Mouse (Mus musculus): ENCODE data around the gene Map1s.

The Map1s gene

DNA sequence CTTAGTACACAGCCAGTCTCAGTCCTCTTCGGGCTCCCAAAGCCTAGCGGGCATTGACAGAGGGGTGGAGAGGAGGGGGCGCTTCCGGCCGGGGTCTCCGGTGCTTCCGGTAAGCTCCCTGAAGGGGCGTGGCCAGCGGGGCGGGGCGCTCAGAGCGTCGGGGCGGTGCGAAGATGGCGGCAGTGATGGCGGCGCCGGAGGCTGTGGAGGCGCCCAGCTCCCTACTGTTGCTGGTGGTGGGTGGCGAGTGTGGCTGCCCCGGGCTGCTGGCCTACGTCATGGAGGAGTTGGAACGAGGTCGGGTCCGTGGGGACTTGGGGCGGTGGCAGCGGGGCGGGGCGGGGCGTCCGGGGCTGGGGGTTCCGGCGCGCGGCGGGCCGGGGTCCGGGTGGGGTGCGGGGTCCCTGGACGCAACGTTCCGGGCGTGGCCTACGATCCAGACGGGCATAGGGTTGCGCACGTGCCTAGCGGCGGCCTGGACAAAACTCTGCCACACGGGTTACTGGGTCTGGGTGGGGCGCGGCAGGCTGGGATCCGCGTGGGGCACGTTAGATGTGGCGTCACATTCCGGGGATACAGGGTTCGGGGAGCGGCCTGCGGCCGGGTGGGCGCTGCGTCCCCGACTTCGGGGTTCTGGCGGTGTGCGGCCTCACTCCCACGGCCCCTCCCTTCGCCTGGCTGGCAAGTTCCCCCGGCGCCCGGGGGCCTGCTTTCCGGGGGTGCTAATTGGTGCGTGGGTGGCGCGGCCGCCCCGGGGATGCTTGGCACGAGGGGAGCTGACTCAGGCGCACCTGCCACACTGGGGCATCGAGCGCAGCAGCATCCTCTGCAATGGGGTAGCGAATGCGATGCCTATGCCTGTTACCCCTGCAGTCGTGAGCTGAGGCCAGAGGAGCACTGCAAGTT lies at the start of gene Map1s:
TSS of gene Map1s (plus strand) at position 102 of the 906 bp plus-strand sequence.
- DNase-seq = peak; percentile 93

- DNase-seq = no peak
Measured at GRCm38 (mm10) chr8:70856028-70856427, 49.7 kb upstream of the Map1s start.

- DNase-seq = peak; percentile 80 to 82
Measured at GRCm38 (mm10) chr8:70856541-70857197, 49.1 kb upstream of the Map1s start.

GRCm38 (mm10) chr8:70857516-70857915 lies 48.2 kb upstream of the Map1s start:
- no peak for DNase-seq

GRCm38 (mm10) chr8:70862824-70863641 lies 42.7 kb upstream of the Map1s start, which contains the start of gene Kcnn1:
Gene Kcnn1 (minus strand): TSS chr8:70863258.
- DNase-seq = no peak

DNA sequence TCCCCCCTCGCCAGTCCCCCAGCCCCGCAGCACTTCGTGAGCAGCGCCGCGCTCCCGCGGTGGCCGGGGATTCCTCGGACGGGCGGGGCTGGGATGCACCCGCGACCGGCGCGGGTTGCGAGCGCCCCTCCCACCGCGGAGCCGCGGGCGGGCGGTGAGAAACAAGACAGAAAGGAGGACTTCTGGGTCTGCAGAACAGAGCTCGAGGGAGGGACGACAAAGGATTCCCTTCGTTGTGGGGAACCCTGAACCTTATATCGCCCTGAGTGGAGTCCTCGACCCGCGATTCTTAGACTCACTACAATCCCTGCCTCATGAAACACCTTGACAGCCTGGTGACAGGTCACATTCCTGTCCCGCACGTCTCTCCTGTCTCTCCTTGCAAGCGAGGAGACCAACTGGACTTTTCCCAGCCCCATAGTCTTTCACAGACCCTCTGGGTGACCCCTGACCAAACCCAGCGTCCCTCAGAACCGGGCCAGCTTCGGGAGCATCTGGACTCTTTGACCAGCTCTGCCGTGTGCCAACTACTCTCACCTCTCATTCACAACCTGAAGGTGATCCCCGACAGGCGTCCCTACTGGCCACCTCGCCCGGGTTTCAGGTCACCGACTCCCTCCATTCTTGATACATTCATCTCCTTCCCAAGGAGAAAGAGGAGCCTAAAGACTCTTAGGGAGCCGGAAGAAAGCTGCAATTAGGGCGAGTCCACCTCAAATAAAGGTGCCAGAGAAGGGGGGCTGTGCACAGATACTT lies 41.6 kb upstream of the Map1s start:
- no peak for DNase-seq

DNA sequence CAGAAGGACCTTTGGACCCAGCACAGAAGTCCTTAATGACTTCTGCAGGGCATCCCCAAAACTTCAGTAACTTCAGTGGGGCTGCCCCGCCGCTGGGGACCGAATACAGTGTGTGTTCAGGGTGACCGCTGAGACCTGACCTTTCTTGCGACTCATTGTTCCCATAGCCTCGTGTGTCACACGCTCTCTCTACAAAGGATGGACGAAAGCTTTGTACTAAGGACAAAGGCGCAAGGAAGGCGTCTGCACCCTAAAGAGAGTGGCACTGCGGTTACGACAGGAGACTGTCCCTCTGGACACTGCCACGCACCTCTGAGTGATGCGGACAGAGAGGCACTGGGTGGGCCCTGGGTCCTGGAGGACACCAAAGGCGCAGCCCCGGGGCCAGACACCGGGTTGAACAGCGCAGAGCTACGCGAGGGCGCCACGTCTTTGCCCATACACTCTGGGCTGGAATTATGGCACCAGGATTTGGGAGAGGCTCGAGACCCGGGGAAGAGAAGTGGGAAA lies 41.0 kb upstream of the Map1s start:
- DNase-seq = peak; percentile 52 to 66

GRCm38 (mm10) chr8:70865350-70866000 lies 40.3 kb upstream of the Map1s start:
- peak; percentile 100 for DNase-seq

DNA sequence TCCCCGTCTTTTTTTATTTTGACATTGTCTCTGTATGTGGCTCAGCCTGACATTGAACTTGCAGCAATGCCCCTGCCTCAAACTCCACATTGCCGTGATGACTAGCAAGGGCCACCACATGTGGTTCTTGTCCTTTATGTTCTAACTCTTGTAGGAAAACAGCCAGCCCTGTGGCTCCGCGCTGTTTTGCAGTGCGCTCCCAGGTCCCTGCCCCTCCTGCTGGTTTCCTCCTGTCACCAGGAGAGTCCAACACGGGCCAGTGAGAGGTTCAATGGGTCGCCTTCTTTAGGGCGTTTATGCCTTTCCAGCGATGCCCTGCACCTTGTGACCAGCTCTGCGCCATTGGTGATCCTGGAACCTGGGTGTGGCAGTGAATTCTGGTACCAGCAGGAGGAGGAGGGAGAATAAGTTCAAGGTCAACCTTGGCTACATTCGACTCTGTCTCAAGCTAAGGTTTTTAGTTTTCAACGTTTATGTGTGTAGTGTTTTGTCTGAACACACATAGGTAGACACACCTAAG lies 39.7 kb upstream of the Map1s start:
- peak in 1 of 2 experiments; percentile 59 for DNase-seq

DNA sequence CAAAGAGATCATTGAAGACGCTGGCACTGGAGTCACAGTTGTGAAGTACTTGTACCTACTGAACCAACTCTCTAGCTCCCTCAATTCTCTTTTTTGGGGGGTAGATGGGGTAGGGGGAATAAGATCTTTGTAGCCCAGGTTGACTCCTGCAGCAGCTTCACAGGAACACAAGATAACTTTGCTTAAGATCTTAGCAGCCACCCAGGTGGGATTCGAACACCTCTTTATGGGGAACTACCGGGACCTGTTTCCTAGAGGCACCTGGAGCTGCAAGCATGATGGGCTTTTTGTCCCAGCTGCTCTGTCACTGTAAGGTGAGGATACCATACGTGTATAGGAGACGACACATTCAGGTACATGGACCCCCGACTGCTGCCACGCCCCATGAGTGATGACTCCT lies 39.2 kb upstream of the Map1s start:
- no peak for DNase-seq

- no peak for DNase-seq
Measured at GRCm38 (mm10) chr8:70868559-70869198, 37.1 kb upstream of the Map1s start.

- DNase-seq = no peak
Measured at GRCm38 (mm10) chr8:70869199-70869571, 36.5 kb upstream of the Map1s start.

GRCm38 (mm10) chr8:70869601-70870041 lies 36.1 kb upstream of the Map1s start:
- peak; percentile 87 for DNase-seq

DNA sequence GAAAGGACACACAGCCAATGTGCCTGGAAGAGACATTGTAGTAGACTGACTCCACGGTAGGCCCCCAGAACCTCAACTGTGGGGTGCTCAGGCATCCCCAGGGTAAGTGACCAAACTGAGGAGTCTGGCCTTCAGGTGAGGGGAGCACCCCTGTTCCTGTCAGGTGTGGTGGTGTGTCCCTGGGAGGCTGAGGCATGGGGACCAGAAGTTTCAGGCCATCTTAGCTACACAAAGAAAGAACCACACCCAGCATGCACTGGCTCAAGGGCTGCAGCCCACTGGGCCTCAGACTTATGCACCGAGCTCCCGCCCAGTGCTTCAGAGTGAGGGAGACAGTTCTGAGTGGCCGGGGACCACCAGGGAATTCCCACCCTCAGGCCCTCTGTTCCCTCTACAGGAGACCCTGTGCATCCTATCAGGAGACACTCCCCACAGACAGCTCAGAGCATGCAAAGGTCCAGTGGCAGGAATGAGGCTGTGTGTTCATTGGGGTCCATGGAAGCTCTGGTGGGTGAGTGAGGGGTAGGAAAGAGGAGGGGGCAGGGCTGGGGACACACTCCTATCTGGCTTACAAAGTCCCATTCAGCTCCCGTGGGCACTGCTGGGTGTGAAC lies 34.4 kb upstream of the Map1s start:
- DNase-seq = no peak

DNA sequence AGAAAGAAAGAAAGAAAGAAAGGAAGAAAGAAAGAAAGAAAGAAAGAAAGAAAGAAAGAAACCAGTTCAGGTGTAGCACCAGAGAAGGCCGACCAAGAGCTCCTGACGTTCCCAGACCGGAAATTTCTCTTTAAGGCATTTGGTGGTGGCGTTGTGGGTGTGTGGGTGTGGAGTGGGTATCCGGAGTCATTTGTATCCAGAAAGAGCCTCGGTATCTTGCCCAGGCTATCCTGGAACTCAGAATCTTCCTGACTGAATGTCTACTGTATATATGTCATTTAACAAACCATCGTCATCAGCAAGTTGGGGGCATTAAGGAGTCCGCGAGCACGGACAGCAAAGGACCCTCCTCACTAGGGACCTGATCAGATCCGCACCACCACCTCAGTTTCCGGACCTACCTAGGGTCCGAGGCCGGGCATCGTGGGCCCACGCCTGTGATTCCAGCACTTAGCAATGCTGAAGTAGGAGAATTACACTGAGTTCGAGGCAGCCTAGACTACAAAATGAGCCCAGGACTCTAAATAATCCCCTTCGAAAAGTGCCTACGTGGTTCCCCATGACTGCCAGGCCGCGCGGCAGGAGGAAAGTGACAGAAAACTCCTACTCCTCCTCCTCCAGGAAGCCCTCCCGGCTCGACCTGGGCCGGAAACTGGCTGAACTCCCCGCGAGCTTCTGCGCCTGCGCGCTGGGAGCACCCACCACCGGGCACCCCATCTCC lies 32.9 kb upstream of the Map1s start:
- DNase-seq = no peak

DNA sequence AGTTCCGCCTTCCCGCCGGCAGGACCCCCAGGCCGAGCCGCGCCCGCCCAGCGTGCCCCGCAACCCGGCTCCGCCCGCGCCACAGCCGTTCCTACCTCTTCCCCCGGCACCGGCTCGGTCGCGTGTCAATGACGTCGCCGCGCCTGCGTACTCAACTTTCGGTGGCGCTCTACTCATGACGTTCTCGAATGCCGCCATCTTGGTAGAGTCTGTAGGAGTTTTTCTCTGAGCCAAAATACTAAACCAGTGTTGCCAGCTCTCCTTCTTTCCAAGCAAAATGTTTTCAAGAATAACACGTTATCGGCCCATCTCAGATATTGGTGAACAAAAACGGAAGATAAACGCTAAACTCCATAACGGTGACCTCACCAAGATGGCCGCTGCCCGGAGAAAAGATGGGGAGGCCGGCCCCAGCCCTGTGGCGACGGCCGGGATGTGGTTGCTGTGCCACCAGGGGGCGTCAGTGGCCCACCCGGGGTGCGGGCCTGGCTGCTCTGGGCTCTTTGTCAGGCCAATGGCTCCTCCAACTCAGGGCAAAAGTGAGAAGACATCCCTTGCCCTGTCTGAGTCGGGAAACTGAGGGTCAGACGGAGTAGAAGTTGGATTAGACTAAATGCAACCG lies 32.3 kb upstream of the Map1s start, which contains the start of gene Ccdc124:
TSS of gene Ccdc124 (minus strand) at position 572 of the 622 bp plus-strand sequence.
- DNase-seq = peak; percentile 96 to 98

DNA sequence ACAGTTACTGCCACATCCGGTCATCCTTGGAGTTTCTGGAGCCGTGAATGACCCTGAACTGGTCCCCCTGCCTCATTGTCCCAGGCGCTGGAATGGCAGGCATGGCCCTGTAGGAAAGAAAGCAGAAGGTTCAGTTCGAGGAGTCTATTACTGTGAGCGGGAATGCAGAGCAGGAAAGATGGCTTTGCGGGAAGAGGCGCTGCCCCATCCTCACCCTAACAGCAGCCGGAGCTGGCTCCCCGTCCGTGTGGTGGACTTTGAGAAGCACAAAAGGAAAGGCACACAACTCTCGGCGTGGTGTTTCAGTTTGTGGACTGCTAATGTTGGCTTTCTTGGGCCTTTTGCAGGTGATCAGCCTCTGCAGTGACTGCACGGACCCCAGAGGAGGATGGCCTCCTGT lies 31.3 kb upstream of the Map1s start:
- no peak for DNase-seq

- DNase-seq = no peak
Measured at GRCm38 (mm10) chr8:70876382-70876781, 29.4 kb upstream of the Map1s start.

DNA sequence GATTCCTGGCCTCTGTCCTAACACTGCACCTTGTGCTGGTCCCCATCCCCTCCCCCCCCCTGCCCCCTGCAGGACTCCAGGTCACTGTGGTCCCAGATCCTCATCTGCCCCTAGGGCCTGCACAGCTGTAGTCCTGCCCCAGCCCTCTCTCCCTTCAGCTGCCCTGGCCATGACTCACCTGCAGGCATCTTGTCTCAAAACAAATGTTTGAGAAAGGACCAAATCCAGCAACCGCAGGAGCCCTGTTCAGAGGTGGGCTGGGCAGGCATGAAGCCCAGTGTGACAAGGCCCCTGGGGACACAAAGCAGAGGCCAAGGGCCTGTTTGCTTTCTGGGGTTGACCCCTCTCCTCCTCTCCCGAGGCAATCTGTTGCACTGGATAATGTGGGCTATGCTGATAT lies 27.6 kb upstream of the Map1s start:
- DNase-seq = no peak

Measured in cerebellum, postnatal 14 days (tissue).